Mouse (Mus musculus): ENCODE results near the gene Psmd2. TPM values are rescaled to one million over a fixed set of nuclear protein-coding genes. Genes with fewer than 3 reads are reported as not detected.
"Not testable (repeated sequence)": the region's sequence is repeated elsewhere in the genome, so short reads cannot be mapped to it uniquely, and the experiment has no call there.

Psmd2 gene
- total RNA-seq, 2 experiments from 2014 or later: 220 to 240 TPM

GRCm38 (mm10) chr16:20651947-20652310 lies 477 bp downstream of the Psmd2 start:
- no peak for DNase-seq (ENCODE audit: extremely low spot score in 1 of 2, low spot score in 1 of 2)

- no peak for DNase-seq (ENCODE audit: extremely low spot score in 1 of 2, low spot score in 1 of 2)
These were observed 1.9 kb downstream of the Psmd2 start for GRCm38 (mm10) chr16:20653315-20653714.

GRCm38 (mm10) chr16:20657661-20658060 lies 6.2 kb downstream of the Psmd2 start:
- DNase-seq (ENCODE audit: extremely low spot score in 1 of 2, low spot score in 1 of 2): no peak

DNA sequence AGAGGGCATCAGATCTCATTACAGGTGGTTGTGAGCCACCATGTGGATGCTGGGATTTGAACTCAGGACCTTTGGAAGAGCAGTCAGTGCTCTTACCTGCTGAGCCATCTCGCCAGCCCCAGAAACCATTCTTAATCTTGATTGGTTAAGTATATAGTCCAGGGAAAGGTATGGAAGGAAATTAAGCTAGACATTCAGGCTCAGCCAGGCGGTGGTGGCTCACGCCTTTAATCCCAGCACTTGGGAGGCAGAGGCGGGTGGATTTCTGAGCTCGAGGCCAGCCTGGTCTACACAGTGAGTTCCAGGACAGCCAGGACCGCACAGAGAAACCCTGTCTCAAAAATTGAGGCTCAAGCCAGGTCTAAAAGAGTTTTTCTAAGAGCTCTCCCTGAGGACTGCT lies 16.6 kb downstream of the Psmd2 start, which contains the start of gene Eif4g1:
Eif4g1 (plus strand) TSS at position 301 of the 400 bp plus-strand sequence.
- DNase-seq (ENCODE audit: extremely low spot score in 1 of 2, low spot score in 1 of 2): not testable (repeated sequence)

GRCm38 (mm10) chr16:20670291-20670690 lies 18.8 kb downstream of the Psmd2 start:
- DNase-seq (ENCODE audit: extremely low spot score in 1 of 2, low spot score in 1 of 2): no peak

GRCm38 (mm10) chr16:20671886-20672285 lies 20.4 kb downstream of the Psmd2 start:
- DNase-seq (ENCODE audit: extremely low spot score in 1 of 2, low spot score in 1 of 2): no peak

DNA sequence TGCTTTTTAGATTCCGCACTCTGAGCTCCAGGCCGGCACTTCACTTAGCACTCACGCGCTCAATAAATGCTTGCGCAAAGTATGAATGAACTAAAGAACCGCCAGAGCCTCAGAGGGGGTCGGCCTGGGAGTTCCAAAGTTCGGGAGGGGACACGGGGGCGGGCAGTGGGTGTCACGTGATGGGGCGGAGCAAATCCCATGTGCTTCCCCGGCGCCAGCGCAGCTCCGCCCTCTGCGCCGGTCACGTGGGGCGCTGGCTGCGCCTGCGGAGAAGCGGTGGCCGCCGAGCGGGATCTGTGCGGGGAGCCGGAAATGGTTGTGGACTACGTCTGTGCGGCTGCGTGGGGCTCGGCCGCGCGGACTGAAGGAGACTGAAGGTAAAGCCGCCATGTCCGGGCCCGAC lies 21.0 kb downstream of the Psmd2 start:
- peak; percentile 87 to 93 for DNase-seq (ENCODE audit: extremely low spot score in 1 of 2, low spot score in 1 of 2)

- peak; percentile 18 to 29 for DNase-seq (ENCODE audit: extremely low spot score in 1 of 2, low spot score in 1 of 2)
These were observed 21.7 kb downstream of the Psmd2 start for GRCm38 (mm10) chr16:20672965-20673705.

DNA sequence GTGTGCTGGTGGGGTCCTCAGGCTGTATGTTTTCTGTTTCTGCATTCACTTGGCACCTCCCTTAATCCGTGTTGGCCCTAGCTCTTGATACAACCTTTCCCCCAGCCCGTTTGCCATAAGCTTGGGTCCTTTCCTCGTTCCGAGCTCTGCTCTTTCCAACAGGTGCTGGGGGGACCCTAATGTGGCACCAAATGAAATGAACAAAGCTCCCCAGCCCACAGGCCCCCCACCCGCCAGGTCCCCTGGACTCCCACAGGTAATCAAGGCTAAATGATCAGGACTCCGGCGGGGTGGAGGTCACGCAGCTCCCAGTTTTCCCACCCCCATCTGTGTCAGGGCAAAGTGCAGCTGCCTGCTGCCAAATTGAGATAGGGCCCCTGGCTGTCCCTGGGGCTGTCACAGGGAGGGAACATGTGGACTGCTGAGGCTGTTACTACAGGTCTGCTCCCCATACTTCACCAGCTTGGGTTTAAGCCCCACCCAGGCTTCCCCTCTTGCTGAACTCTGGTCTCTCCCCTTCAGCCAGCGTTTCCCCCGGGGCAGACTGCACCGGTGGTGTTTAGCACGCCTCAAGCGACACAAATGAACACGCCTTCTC lies 22.4 kb downstream of the Psmd2 start:
- DNase-seq (ENCODE audit: extremely low spot score in 1 of 2, low spot score in 1 of 2): no peak

- no peak for DNase-seq (ENCODE audit: extremely low spot score in 1 of 2, low spot score in 1 of 2)
These were observed 23.8 kb downstream of the Psmd2 start for GRCm38 (mm10) chr16:20675213-20675612.

DNA sequence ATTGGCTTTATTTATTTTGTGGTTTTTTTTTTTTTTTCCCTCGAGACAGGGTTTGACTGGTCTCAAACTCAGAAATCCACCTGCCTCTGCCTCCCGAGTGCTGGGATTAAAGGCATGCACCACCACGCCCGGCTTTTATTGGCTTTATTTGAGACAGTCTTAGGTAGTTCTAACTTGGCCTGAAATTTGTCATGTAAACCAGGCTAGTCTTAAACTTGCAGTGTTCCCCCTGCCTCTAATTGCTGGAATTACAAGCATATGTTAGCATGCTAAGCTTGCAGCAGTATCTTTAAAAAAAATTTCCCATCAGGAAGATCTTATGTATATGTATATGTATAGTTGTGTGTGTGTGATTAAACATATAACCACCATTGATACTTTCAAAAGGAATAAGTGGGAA lies 25.2 kb downstream of the Psmd2 start:
- DNase-seq (ENCODE audit: extremely low spot score in 1 of 2, low spot score in 1 of 2): no peak

DNA sequence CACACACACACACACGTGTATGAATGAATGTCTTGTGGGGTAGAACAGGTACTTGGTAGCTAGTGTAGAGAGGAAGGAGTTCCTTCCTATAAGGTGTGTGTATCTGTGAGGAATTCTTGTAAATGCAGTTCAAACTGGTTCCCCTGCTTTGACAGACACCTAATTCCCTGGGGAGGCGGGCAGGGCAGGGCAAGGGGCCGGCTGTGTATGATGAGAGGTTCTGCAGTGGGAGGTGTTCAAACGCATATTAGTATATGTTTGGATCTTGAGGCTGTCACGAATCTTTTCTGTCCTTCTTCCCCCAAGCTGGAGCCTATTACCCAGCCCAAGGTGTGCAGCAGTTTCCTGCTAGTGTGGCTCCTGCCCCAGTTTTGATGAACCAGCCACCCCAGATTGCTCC lies 25.9 kb downstream of the Psmd2 start:
- no peak for DNase-seq (ENCODE audit: extremely low spot score in 1 of 2, low spot score in 1 of 2)

- peak in 1 of 2 experiments; percentile 60 for DNase-seq (ENCODE audit: extremely low spot score in 1 of 2, low spot score in 1 of 2)
These were observed 26.7 kb downstream of the Psmd2 start for GRCm38 (mm10) chr16:20677974-20678675.

- no peak for DNase-seq (ENCODE audit: extremely low spot score in 1 of 2, low spot score in 1 of 2)
These were observed 39.3 kb downstream of the Psmd2 start for GRCm38 (mm10) chr16:20690774-20691173.

DNA sequence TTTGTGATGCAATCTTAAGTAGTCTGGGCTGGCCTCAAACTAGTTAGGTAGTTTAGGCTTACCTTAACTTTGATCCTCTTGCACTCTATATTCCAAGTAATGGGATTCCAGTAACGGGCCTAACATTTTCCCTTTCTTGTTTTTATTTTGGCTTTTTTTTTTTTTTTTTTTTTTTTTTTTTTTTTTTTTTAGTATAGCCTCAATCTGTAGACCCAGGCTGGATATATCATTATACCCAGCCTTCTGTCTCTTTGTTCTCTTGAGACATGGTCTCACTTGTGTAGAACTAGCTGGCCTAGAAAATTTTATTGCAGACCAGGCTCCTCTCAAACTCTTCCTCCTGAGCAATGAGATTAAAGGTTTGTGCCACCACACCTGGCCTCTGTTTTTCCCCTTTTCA lies 40.2 kb downstream of the Psmd2 start:
- no peak for DNase-seq (ENCODE audit: extremely low spot score in 1 of 2, low spot score in 1 of 2)

GRCm38 (mm10) chr16:20692241-20692965 lies 41.0 kb downstream of the Psmd2 start:
- peak in 1 of 2 experiments; percentile 25 for DNase-seq (ENCODE audit: extremely low spot score in 1 of 2, low spot score in 1 of 2)

GRCm38 (mm10) chr16:20693111-20693701 lies 41.8 kb downstream of the Psmd2 start, which contains the start of gene Fam131a:
Gene Fam131a, plus strand, starts transcription at chr16:20693241.
- peak; percentile 87 to 90 for DNase-seq (ENCODE audit: extremely low spot score in 1 of 2, low spot score in 1 of 2)

- peak in 1 of 2 experiments; percentile 62 for DNase-seq (ENCODE audit: extremely low spot score in 1 of 2, low spot score in 1 of 2)
These were observed 43.3 kb downstream of the Psmd2 start for GRCm38 (mm10) chr16:20694781-20695180.

GRCm38 (mm10) chr16:20695622-20696323 lies 44.3 kb downstream of the Psmd2 start:
- DNase-seq (ENCODE audit: extremely low spot score in 1 of 2, low spot score in 1 of 2): peak; percentile 97 to 98

GRCm38 (mm10) chr16:20699266-20699665 lies 47.8 kb downstream of the Psmd2 start:
- no peak for DNase-seq (ENCODE audit: extremely low spot score in 1 of 2, low spot score in 1 of 2)

Data from layer of hippocampus, postnatal 25 days (tissue).